Mouse (Mus musculus) lung, adult 2 months (tissue): ENCODE measurements at regions not wholly inside any gene's neighbourhood (a gene's known extent, or its start where the extent isn't known, plus 50 kb on each side); places are given as distances from the start of the nearest gene placed in this dataset.

ENCODE experiments used
- CTCF ChIP-seq: fragments of 200-500 bp; IDR thresholded peaks from 2 replicates; pipeline ENCODE4 v1.5.1; 2011; ENCODE audit warnings: mild to moderate bottlenecking, low read length, control low read depth; ENCODE audit not compliant: insufficient read depth
- POLR2A ChIP-seq: fragments of 200-500 bp; IDR thresholded peaks from 2 replicates; pipeline ENCODE4 v1.6.1; 2011; ENCODE audit warnings: low read depth, mild to moderate bottlenecking, control low read depth, low read length, borderline replicate concordance; ENCODE audit errors: extremely low read depth

DNA sequence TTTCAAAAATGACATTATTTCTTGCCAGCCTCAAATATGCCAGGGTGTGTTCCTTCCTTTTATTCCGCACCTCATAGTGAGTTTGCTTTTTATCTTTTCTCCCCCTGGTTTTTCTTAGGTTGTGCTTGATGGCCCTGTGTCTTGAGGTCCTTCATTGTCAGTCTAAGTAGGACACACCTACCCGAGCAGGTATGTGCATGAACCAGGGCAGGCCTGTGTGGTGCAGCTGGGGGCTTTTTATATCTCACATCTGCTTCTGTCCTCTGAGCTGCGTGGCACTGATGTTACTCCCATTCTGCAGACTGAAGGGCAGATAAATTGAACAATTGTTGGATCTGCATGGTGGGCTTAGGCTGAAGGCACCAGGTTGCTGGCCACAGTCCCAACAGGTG lies 238.3 kb upstream of the Sox2 start:
- TF ChIP-seq POLR2A (no peak), CTCF (no peak)
